Mouse (Mus musculus) embryonic facial prominence, embryonic 11.5 days (tissue): Measurements from ENCODE around the gene Mthfs. TPM values are rescaled to one million over a fixed set of nuclear protein-coding genes. Genes with fewer than 3 reads are reported as not detected.

Experiments used
- ATAC-seq: fragments of 200-750 bp; cut with Nextera tagmentation; replicated peaks from 2 replicates; pipeline ENCODE4 v1.8.0; 2017; ENCODE audit warnings: low read depth; ENCODE audit not compliant: insufficient number of reproducible peaks, low FRiP score, low TSS enrichment
- DNase-seq: peaks from one replicate; pipeline ENCODE4 v3.0.0-alpha.2; 2015; ENCODE audit warnings: low spot score
- H3K27ac ChIP-seq: fragments of 300-500 bp; sonication (generic); replicated peaks from 2 replicates; pipeline ENCODE4 v1.5.1; 2014; ENCODE audit warnings: mild to moderate bottlenecking, low read depth, low read length, control low read depth
- H3K27me3 ChIP-seq: fragments of 300-500 bp; sonication (generic); 2 replicates; pipeline ENCODE4 v1.6.1; 2014; ENCODE audit warnings: mild to moderate bottlenecking, low read length, moderate library complexity, mixed read lengths; ENCODE audit not compliant: control insufficient read depth, insufficient read depth
- H3K36me3 ChIP-seq: fragments of 300-500 bp; sonication (generic); replicated peaks from 2 replicates; pipeline ENCODE4 v1.6.1; 2014; ENCODE audit warnings: low read depth, mild to moderate bottlenecking, low read length, moderate library complexity, mixed read lengths; ENCODE audit not compliant: control insufficient read depth, insufficient read depth
- H3K4me1 ChIP-seq: fragments of 300-500 bp; sonication (generic); 2 replicates; pipeline ENCODE4 v1.6.1; 2014; ENCODE audit warnings: low read length, mixed read lengths; ENCODE audit not compliant: control insufficient read depth, insufficient read depth
- H3K4me2 ChIP-seq: fragments of 300-500 bp; sonication (generic); 2 replicates; pipeline ENCODE4 v1.6.1; 2014; ENCODE audit warnings: low read depth, mild to moderate bottlenecking, control low read depth, low read length, moderate library complexity
- H3K4me3 ChIP-seq: fragments of 300-500 bp; sonication (generic); 2 replicates; pipeline ENCODE4 v1.5.1; 2014; ENCODE audit warnings: low read depth, low read length, control low read depth
- H3K9ac ChIP-seq: fragments of 300-500 bp; sonication (generic); replicated peaks from 2 replicates; pipeline ENCODE4 v1.6.1; 2014; ENCODE audit warnings: mild to moderate bottlenecking, control low read depth, low read length
- H3K9me3 ChIP-seq: fragments of 300-500 bp; sonication (generic); replicated peaks from 2 replicates; pipeline ENCODE4 v1.6.1; 2016; ENCODE audit warnings: mild to moderate bottlenecking, low read length, inconsistent platforms, mixed read lengths; ENCODE audit not compliant: control insufficient read depth
- WGBS: fragments of 180-500 bp; shearing (Covaris S2); extraction: QIAGEN DNeasy Blood & Tissue Kit; methylation state at CpG from one replicate; pipeline ENCODE4 v1.1.7; 2014; 5-methylcytosine and 5-hydroxymethylcytosine counted together
- polyA plus RNA-seq: library from polyadenylated mRNA; unstranded; fragments of >200 nt; fragmentation: Nextera tagmentation; extraction: Ambion mirVana; gene quantifications from 2 replicates; pipeline ENCODE4 v1.2.1, GENCODE M21; 2014

The Mthfs gene
- polyA plus RNA-seq, 1 experiment from 2014 or later: 22.2 TPM

GRCm38 (mm10) chr9:89288037-89288436 is 77.6 kb downstream of the Mthfs start:
- Histone ChIP-seq H3K27me3 (no peaks in the 10 kb centered on the region), H3K36me3 (no peaks in the 10 kb centered on the region), H3K9ac (no peak overlapping the region), H3K4me2 (no peak overlapping the region), H3K9me3 (no peaks in the 10 kb centered on the region), H3K4me1 (no peaks in the 10 kb centered on the region), H3K27ac (no peak overlapping the region), H3K4me3 (no peak overlapping the region)
- 75% methylated on average over 2 of the region's 2 CpGs for WGBS
- no peak for DNase-seq
- ATAC-seq: no peak

- DNase-seq: no peak
- no peak overlapping the region for H3K4me3 ChIP-seq
- H3K9me3 ChIP-seq: no peaks in the 10 kb centered on the region
- no peaks in the 10 kb centered on the region for H3K36me3 ChIP-seq
- no peak overlapping the region for H3K9ac ChIP-seq
- no peak overlapping the region for H3K27ac ChIP-seq
- no peak for ATAC-seq
- H3K4me1 ChIP-seq: no peaks in the 10 kb centered on the region
- H3K27me3 ChIP-seq: no peaks in the 10 kb centered on the region
- no peak overlapping the region for H3K4me2 ChIP-seq
- WGBS: 83% methylated on average over 3 of the region's 3 CpGs
Observed at GRCm38 (mm10) chr9:89293364-89293763, 82.9 kb downstream of the Mthfs start.

GRCm38 (mm10) chr9:89294121-89294520 is 83.6 kb downstream of the Mthfs start:
- Histone ChIP-seq H3K27ac (no peak overlapping the region), H3K9me3 (no peaks in the 10 kb centered on the region), H3K4me2 (no peak overlapping the region), H3K4me1 (no peaks in the 10 kb centered on the region), H3K27me3 (no peaks in the 10 kb centered on the region), H3K9ac (no peak overlapping the region), H3K36me3 (no peaks in the 10 kb centered on the region), H3K4me3 (no peak overlapping the region)
- DNase-seq (no peak), ATAC-seq (no peak)
- WGBS: 55% methylated on average over 3 of the region's 3 CpGs

GRCm38 (mm10) chr9:89305637-89306036 is 95.2 kb downstream of the Mthfs start:
- DNase-seq: no peak
- H3K4me2 ChIP-seq: no peak overlapping the region
- 77% methylated on average over 2 of the region's 2 CpGs for WGBS
- no peaks in the 10 kb centered on the region for H3K4me1 ChIP-seq
- H3K27me3 ChIP-seq: no peaks in the 10 kb centered on the region
- no peaks in the 10 kb centered on the region for H3K9me3 ChIP-seq
- no peak overlapping the region for H3K27ac ChIP-seq
- H3K9ac ChIP-seq: no peak overlapping the region
- H3K36me3 ChIP-seq: no peaks in the 10 kb centered on the region
- no peak for ATAC-seq
- H3K4me3 ChIP-seq: no peak overlapping the region

DNA sequence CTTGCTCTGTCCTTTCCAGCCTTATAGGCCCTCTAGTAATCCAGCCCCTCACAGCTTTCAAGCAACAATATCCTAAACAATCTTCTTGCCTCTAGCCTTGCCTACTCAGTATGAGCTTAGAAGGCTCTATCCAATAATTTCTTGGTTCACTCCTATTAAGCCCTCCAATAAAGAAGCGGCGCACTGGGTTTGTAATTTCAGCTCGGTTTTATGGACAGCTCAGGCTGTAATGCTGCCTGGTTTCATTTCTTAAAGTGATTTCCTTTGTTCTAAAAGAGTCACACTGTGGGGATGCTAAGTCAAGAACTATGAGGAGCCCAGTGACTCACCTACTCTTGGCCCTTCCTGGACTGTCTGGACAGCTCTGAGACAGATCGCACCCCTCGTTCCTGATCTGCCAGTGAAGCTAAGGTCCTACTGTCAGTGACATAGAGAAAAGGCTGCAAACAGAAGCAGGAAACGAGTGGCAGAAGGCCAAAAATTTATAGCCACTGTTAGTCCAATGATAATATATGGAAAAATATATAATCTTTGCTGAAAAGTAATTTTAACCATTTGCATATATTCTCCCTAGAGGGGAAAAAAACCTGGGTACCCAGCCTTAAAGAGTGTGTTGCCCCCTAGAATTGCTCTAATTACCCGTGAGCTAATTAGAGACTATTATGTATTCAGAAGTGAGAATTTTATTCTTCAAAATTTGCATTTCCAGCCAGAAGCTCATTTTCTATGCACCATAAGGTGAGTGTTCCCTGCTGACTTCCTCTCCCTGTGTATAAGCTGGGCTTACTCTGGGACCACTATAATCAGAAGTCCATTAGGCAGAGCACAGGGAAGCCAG is 98.1 kb downstream of the Mthfs start:
- no peak overlapping the region for H3K4me3 ChIP-seq
- ATAC-seq (no peak), DNase-seq (no peak)
- WGBS: 81% methylated on average over 7 of the region's 7 CpGs
- no peaks in the 10 kb centered on the region for H3K4me1 ChIP-seq
- no peaks in the 10 kb centered on the region for H3K27me3 ChIP-seq
- no peaks in the 10 kb centered on the region for H3K9me3 ChIP-seq
- H3K36me3 ChIP-seq: no peaks in the 10 kb centered on the region
- H3K4me2 ChIP-seq: no peak overlapping the region
- no peak overlapping the region for H3K27ac ChIP-seq
- H3K9ac ChIP-seq: no peak overlapping the region

DNA sequence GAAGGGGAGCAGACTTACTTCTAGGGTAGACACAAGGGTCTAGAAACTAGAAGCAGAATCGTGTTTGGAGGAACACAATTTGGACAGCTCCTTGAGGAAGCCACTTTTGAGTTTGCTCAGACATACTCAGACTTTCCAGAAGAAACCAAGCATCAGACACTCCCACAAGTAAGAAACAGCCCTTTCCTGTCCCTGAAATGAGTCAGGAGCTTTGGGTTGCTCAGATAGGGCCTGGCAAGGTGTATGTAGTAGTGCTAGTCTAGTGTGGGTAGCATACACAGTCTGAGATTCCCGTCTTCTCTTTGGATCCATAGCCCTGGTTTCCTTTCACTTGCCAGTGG is 98.7 kb downstream of the Mthfs start:
- 83% methylated on average over 2 of the region's 2 CpGs for WGBS
- DNase-seq (no peak), ATAC-seq (no peak)
- no peaks in the 10 kb centered on the region for H3K27me3 ChIP-seq
- H3K9me3 ChIP-seq: no peaks in the 10 kb centered on the region
- H3K4me2 ChIP-seq: no peak overlapping the region
- no peaks in the 10 kb centered on the region for H3K36me3 ChIP-seq
- H3K27ac ChIP-seq: no peak overlapping the region
- no peak overlapping the region for H3K9ac ChIP-seq
- no peaks in the 10 kb centered on the region for H3K4me1 ChIP-seq
- no peak overlapping the region for H3K4me3 ChIP-seq

DNA sequence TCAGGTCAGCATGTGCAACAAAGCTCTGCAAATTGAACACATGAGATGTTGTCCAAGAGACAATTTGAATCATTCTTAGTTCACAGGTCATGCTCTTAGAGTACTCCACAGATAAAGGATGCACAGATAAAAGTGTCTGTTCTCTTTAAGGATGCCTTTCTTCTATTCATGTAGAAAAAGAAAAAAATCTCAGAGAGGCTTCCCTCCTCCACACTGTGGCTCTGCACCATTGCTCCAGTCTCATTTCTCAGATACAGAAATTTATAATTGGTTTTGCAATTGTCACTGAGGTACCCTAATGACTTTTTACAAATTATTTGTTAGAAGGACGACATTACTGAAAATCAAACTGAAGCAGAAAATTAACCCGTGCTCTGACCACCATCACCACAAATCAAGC is 101.2 kb downstream of the Mthfs start:
- Histone ChIP-seq H3K9ac (no peak overlapping the region), H3K4me1 (no peaks in the 10 kb centered on the region), H3K9me3 (no peaks in the 10 kb centered on the region), H3K36me3 (no peaks in the 10 kb centered on the region), H3K4me3 (no peak overlapping the region), H3K27me3 (no peaks in the 10 kb centered on the region), H3K4me2 (no peak overlapping the region), H3K27ac (no peak overlapping the region)
- ATAC-seq (no peak), DNase-seq (no peak)
- WGBS: 81% methylated on average over 2 of the region's 2 CpGs

GRCm38 (mm10) chr9:89373731-89374130 is 163.3 kb downstream of the Mthfs start:
- Histone ChIP-seq H3K27me3 (no peaks in the 10 kb centered on the region), H3K4me3 (no peak overlapping the region), H3K9ac (no peak overlapping the region), H3K27ac (no peak overlapping the region), H3K4me1 (no peaks in the 10 kb centered on the region), H3K9me3 (no peaks in the 10 kb centered on the region), H3K36me3 (no peaks in the 10 kb centered on the region), H3K4me2 (no peak overlapping the region)
- no peak for DNase-seq
- ATAC-seq: no peak
- WGBS: 89% methylated on average over 1 of the region's 1 CpGs
